Mouse (Mus musculus) liver, adult 2 months (tissue): Measurements from ENCODE around the gene Olfr822. TPM values are rescaled to one million over a fixed set of nuclear protein-coding genes. Genes with fewer than 3 reads are reported as not detected.
"Not testable (repeated sequence)": the region's sequence is repeated elsewhere in the genome, so short reads cannot be mapped to it uniquely, and the experiment has no call there.

Source experiments
- DNase-seq: peaks from one replicate; pipeline ENCODE4 v3.0.0-alpha.2; 2011; ENCODE audit warnings: low read depth, low spot score; ENCODE audit errors: extremely low read depth
- H3K27ac ChIP-seq: fragments of 200-500 bp; replicated peaks from 2 replicates; pipeline ENCODE4 v1.5.1; 2012; ENCODE audit warnings: low read depth, mild to moderate bottlenecking, control low read depth, inconsistent platforms, low read length; ENCODE audit not compliant: insufficient read depth
- H3K27me3 ChIP-seq: fragments of 200-500 bp; 2 replicates; pipeline ENCODE4 v1.6.1; 2012; ENCODE audit warnings: mild to moderate bottlenecking, moderate library complexity, low read length, inconsistent platforms; ENCODE audit not compliant: control insufficient read depth, insufficient read depth
- H3K36me3 ChIP-seq: fragments of 200-500 bp; 2 replicates; pipeline ENCODE4 v1.6.1; 2012; ENCODE audit warnings: low read length, inconsistent platforms; ENCODE audit not compliant: control insufficient read depth, insufficient read depth
- H3K4me1 ChIP-seq: fragments of 200-500 bp; 2 replicates; pipeline ENCODE4 v1.6.1; 2011; ENCODE audit warnings: low read length; ENCODE audit not compliant: control insufficient read depth, insufficient read depth
- H3K4me3 ChIP-seq: fragments of 200-500 bp; 2 replicates; pipeline ENCODE4 v1.5.1; 2011; ENCODE audit warnings: low read depth, mild to moderate bottlenecking, control low read depth, low read length, moderate library complexity; ENCODE audit not compliant: insufficient read depth
- H3K79me2 ChIP-seq: fragments of 200-500 bp; 2 replicates; pipeline ENCODE4 v1.6.1; 2012; ENCODE audit warnings: inconsistent platforms, mild to moderate bottlenecking, low read length, moderate library complexity; ENCODE audit not compliant: control insufficient read depth, insufficient read depth
- H3K9ac ChIP-seq: fragments of 200-500 bp; 2 replicates; pipeline ENCODE4 v1.6.1; 2012; ENCODE audit warnings: low read depth, mild to moderate bottlenecking, control low read depth, inconsistent platforms, low read length
- CTCF ChIP-seq: fragments of 200-500 bp; IDR thresholded peaks from 2 replicates; pipeline ENCODE4 v1.5.1; 2011; ENCODE audit warnings: low read depth, low read length, control low read depth
- POLR2A ChIP-seq: fragments of 200-500 bp; IDR thresholded peaks from 2 replicates; pipeline ENCODE4 v1.6.1; 2011; ENCODE audit warnings: low read length, control low read depth; ENCODE audit not compliant: insufficient read depth; ENCODE audit errors: extremely low read depth
- WGBS: fragments of 180-500 bp; shearing (Covaris S2); methylation state at CpG from one replicate; pipeline ENCODE4 v1.1.7; 2018; 5-methylcytosine and 5-hydroxymethylcytosine counted together
- polyA plus RNA-seq: library from polyadenylated mRNA; depleted of rRNA; stranded (reverse); fragments of >200 nt; gene quantifications from 2 replicates; pipeline ENCODE4 v1.2.3, GENCODE M21; 2012; rRNA removed
- total RNA-seq: library from RNA; depleted of rRNA; stranded (reverse); fragments of >200 nt; gene quantifications from 2 replicates; pipeline ENCODE4 v1.2.3, GENCODE M21; 2014; rRNA removed

Gene Olfr822
- total RNA-seq (not detected in 2 replicates), polyA plus RNA-seq (not detected in 2 replicates)

- H3K79me2 ChIP-seq, result no peaks in the 10 kb centered on the region
- no peak for DNase-seq
- no peaks in the 10 kb centered on the region for H3K36me3 ChIP-seq
- no peak within 1 kb of the TSS for H3K9ac ChIP-seq
- no peaks in the 10 kb centered on the region for H3K27me3 ChIP-seq
- H3K27ac ChIP-seq, result no peak within 1 kb of the TSS
- no peak within 1 kb of the TSS for H3K4me3 ChIP-seq
- TF ChIP-seq POLR2A (no peak), CTCF (no peak)
- H3K4me1 ChIP-seq, result no peaks in the 10 kb centered on the region
Observed at GRCm38 (mm10) chr10:130070910-130071309, at the start of gene Olfr822. Olfr822 (plus strand) TSS chr10:130071210.

GRCm38 (mm10) chr10:130030048-130030447 is 41.0 kb upstream of the Olfr822 start, which contains the start of gene Olfr821:
Olfr821 (plus strand) TSS chr10:130030348.
- H3K4me1 ChIP-seq, result no peaks in the 10 kb centered on the region
- H3K4me3 ChIP-seq, result no peak within 1 kb of the TSS
- no peak for DNase-seq
- no peak for TF ChIP-seq CTCF
- TF ChIP-seq POLR2A, result no peak
- H3K79me2 ChIP-seq, result no peaks in the 10 kb centered on the region
- H3K36me3 ChIP-seq, result no peaks in the 10 kb centered on the region
- H3K27ac ChIP-seq, result no peak within 1 kb of the TSS
- no peaks in the 10 kb centered on the region for H3K27me3 ChIP-seq
- H3K9ac ChIP-seq, result no peak within 1 kb of the TSS

GRCm38 (mm10) chr10:130037096-130037495 is 33.9 kb upstream of the Olfr822 start:
- WGBS, result 58% methylated on average over 6 of the region's 6 CpGs
- H3K27ac ChIP-seq, result no peak overlapping the region
- H3K4me1 ChIP-seq, result no peaks in the 10 kb centered on the region
- no peak overlapping the region for H3K4me3 ChIP-seq
- no peak overlapping the region for H3K9ac ChIP-seq
- no peak for DNase-seq
- no peaks in the 10 kb centered on the region for H3K36me3 ChIP-seq
- no peaks in the 10 kb centered on the region for H3K27me3 ChIP-seq
- no peaks in the 10 kb centered on the region for H3K79me2 ChIP-seq
- TF ChIP-seq POLR2A (no peak), CTCF (no peak)

- H3K27ac ChIP-seq, result no peak overlapping the region
- no peak overlapping the region for H3K4me3 ChIP-seq
- 13% methylated on average over 5 of the region's 5 CpGs for WGBS
- TF ChIP-seq CTCF (peak; percentile 49), POLR2A (no peak)
- H3K9ac ChIP-seq, result no peak overlapping the region
- no peaks in the 10 kb centered on the region for H3K4me1 ChIP-seq
- DNase-seq, result peak; percentile 49
- H3K79me2 ChIP-seq, result no peaks in the 10 kb centered on the region
- H3K27me3 ChIP-seq, result no peaks in the 10 kb centered on the region
- no peaks in the 10 kb centered on the region for H3K36me3 ChIP-seq
Observed at GRCm38 (mm10) chr10:130092838-130093440, 21.9 kb downstream of the Olfr822 start.

- H3K27me3 ChIP-seq, result no peaks in the 10 kb centered on the region
- H3K36me3 ChIP-seq, result no peaks in the 10 kb centered on the region
- H3K79me2 ChIP-seq, result no peaks in the 10 kb centered on the region
- H3K9ac ChIP-seq, result no peak overlapping the region
- no peaks in the 10 kb centered on the region for H3K4me1 ChIP-seq
- peak; percentile 8 for DNase-seq
- no peak for TF ChIP-seq CTCF
- no peak for TF ChIP-seq POLR2A
- H3K4me3 ChIP-seq, result no peak overlapping the region
- H3K27ac ChIP-seq, result no peak overlapping the region
Observed at GRCm38 (mm10) chr10:130096104-130096503, 25.1 kb downstream of the Olfr822 start.

- 94% methylated on average over 1 of the region's 1 CpGs for WGBS
- H3K36me3 ChIP-seq, H3K79me2 ChIP-seq, H3K9ac ChIP-seq, DNase-seq, H3K27ac ChIP-seq, H3K27me3 ChIP-seq, H3K4me1 ChIP-seq, H3K4me3 ChIP-seq: not testable (repeated sequence)
Observed at GRCm38 (mm10) chr10:130115283-130115682, 44.3 kb downstream of the Olfr822 start, which contains the start of gene Olfr823. Olfr823 (minus strand) TSS chr10:130115383.

- not testable (repeated sequence) for H3K4me1 ChIP-seq, H3K79me2 ChIP-seq, H3K36me3 ChIP-seq, DNase-seq, H3K9ac ChIP-seq, H3K4me3 ChIP-seq, H3K27ac ChIP-seq, H3K27me3 ChIP-seq
- 62% methylated on average over 3 of the region's 3 CpGs for WGBS
Observed at GRCm38 (mm10) chr10:130116045-130116444, 45.0 kb downstream of the Olfr822 start.
